Mouse (Mus musculus) liver, embryonic 12.5 days (tissue): Measurements from ENCODE around the gene Mreg. TPM values are rescaled to one million over a fixed set of nuclear protein-coding genes. Genes with fewer than 3 reads are reported as not detected.

ENCODE experiments used
- ATAC-seq: fragments of 200-750 bp; cut with Nextera tagmentation; 2 replicates; pipeline ENCODE4 v1.8.0; 2017; ENCODE audit warnings: moderate number of reproducible peaks, mild to moderate bottlenecking, moderate library complexity
- H3K27ac ChIP-seq: fragments of 300-500 bp; sonication (generic); 2 replicates; pipeline ENCODE4 v1.5.1; 2016; ENCODE audit warnings: mild to moderate bottlenecking
- H3K27me3 ChIP-seq: fragments of 300-500 bp; sonication (generic); replicated peaks from 2 replicates; pipeline ENCODE4 v1.6.1; 2016; ENCODE audit warnings: mild to moderate bottlenecking, moderate library complexity
- H3K36me3 ChIP-seq: fragments of 300-500 bp; sonication (generic); 2 replicates; pipeline ENCODE4 v1.6.1; 2016; ENCODE audit warnings: mild to moderate bottlenecking, moderate library complexity
- H3K4me1 ChIP-seq: fragments of 300-500 bp; sonication (generic); 2 replicates; pipeline ENCODE4 v1.6.1; 2016
- H3K4me2 ChIP-seq: fragments of 300-500 bp; sonication (generic); 2 replicates; pipeline ENCODE4 v1.6.1; 2016; ENCODE audit warnings: mild to moderate bottlenecking, moderate library complexity
- H3K4me3 ChIP-seq: fragments of 300-500 bp; sonication (generic); 2 replicates; pipeline ENCODE4 v1.5.1; 2016; ENCODE audit warnings: mild to moderate bottlenecking, moderate library complexity
- H3K9ac ChIP-seq: fragments of 300-500 bp; sonication (generic); 2 replicates; pipeline ENCODE4 v1.6.1; 2016; ENCODE audit warnings: mild to moderate bottlenecking, moderate library complexity
- H3K9me3 ChIP-seq: fragments of 300-500 bp; sonication (generic); replicated peaks from 2 replicates; pipeline ENCODE4 v1.6.1; 2016; ENCODE audit warnings: mild to moderate bottlenecking, moderate library complexity
- WGBS: fragments of 180-500 bp; shearing (Covaris S2); methylation state at CpG from one replicate; pipeline ENCODE4 v1.1.7; 2016; ENCODE audit not compliant: insufficient replicate concordance; 5-methylcytosine and 5-hydroxymethylcytosine counted together
- polyA plus RNA-seq: library from polyadenylated mRNA; unstranded; fragments of >200 nt; fragmentation: Nextera tagmentation; extraction: Ambion mirVana; gene quantifications from 2 replicates; pipeline ENCODE4 v1.2.1, GENCODE M21; 2016

Gene Mreg
- polyA plus RNA-seq, 1 experiment from 2014 or later = 5.8 TPM

- Histone ChIP-seq H3K4me3 (no peak overlapping the region), H3K4me2 (no peak overlapping the region), H3K4me1 (0 out of 2 replicates have a peak, but pooled peaks cover 8% of the 10 kb centered on the region), H3K36me3 (no peaks in the 10 kb centered on the region), H3K9ac (no peak overlapping the region), H3K9me3 (no peaks in the 10 kb centered on the region), H3K27ac (no peak overlapping the region), H3K27me3 (peaks cover 27% of the 10 kb centered on the region)
- WGBS = 73% methylated on average over 5 of the region's 5 CpGs
- ATAC-seq = no peak
Observed at GRCm38 (mm10) chr1:72208095-72208494, 4.0 kb downstream of the Mreg start.

DNA sequence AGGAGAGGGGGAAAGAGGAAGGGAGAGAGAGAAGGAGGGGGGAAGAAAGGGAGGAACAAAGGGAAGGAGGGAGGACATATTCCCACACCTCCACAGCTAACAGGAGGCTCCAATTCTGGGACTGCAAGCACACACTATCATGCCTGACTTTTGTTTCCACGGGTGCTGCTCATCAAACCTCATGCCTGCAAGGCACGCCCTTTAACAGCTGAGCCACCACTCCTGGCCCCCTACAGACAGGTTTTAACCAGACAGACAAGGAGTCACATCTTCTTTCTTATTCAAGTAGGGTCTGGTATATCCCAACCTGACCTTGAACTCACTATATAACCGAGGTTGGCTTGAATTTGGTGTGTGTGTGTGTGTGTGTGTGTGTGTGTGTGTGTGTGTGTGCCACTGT lies 7.0 kb downstream of the Mreg start:
- no peaks in the 10 kb centered on the region for H3K36me3 ChIP-seq
- H3K9ac ChIP-seq = no peak overlapping the region
- no peaks in the 10 kb centered on the region; the same call in 1 of the 2 replicates for H3K27me3 ChIP-seq
- H3K4me1 ChIP-seq = no peaks in the 10 kb centered on the region
- no peak overlapping the region for H3K27ac ChIP-seq
- WGBS = 52% methylated on average over 3 of the region's 3 CpGs
- H3K9me3 ChIP-seq = no peaks in the 10 kb centered on the region
- no peak for ATAC-seq
- H3K4me2 ChIP-seq = no peak overlapping the region
- no peak overlapping the region for H3K4me3 ChIP-seq

- no peak overlapping the region for H3K4me2 ChIP-seq
- H3K9ac ChIP-seq = no peak overlapping the region
- H3K27me3 ChIP-seq = no peaks in the 10 kb centered on the region
- H3K36me3 ChIP-seq = no peaks in the 10 kb centered on the region
- no peak for ATAC-seq
- H3K9me3 ChIP-seq = no peaks in the 10 kb centered on the region
- H3K4me3 ChIP-seq = no peak overlapping the region
- H3K4me1 ChIP-seq = no peaks in the 10 kb centered on the region
- H3K27ac ChIP-seq = no peak overlapping the region
- 73% methylated on average over 9 of the region's 9 CpGs for WGBS
Observed at GRCm38 (mm10) chr1:72203204-72203603, 8.9 kb downstream of the Mreg start.

DNA sequence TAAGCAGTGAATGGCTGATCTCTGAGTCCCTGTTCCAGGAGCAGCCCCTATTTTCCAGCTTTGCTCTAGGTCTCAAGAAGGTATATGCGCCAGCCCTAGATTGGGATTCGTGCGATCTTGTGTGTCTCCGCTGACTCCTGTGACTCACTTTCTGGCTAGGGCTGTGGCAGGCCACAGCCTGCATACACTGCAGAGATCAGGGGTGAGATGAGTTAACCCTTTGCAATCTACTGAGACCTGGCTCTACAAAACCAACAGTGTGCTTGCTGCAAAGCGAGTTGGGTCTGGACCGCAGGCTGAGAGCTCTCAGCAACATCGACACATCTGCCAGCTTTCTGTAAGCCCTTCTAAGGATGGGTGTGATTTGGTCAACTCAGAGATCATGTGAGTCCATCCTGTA lies 9.4 kb downstream of the Mreg start:
- Histone ChIP-seq H3K4me3 (no peak overlapping the region), H3K27ac (no peak overlapping the region), H3K4me2 (no peak overlapping the region), H3K27me3 (no peaks in the 10 kb centered on the region), H3K36me3 (no peaks in the 10 kb centered on the region), H3K9ac (no peak overlapping the region), H3K9me3 (no peaks in the 10 kb centered on the region), H3K4me1 (no peaks in the 10 kb centered on the region)
- WGBS = 81% methylated on average over 7 of the region's 7 CpGs
- no peak for ATAC-seq

DNA sequence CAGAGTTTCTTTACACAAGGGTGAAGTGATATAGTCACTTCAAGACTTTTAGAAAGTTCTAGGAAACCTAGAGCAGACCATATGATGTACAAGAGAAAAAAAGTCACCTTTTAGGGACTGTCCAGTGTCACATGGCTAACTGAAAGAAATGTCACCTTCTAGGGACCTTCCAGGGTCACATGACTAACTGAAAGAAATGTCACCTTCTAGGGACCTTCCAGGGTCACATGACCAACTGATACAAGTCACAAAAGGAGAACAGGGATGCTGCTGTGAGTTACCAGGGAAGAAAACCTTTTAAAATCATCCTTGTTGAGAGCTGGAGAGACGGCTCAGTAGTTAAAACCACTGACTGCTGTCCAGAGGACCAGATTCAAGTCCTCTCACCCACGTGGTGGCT lies 10.0 kb downstream of the Mreg start:
- Histone ChIP-seq H3K27me3 (no peaks in the 10 kb centered on the region), H3K9me3 (no peaks in the 10 kb centered on the region), H3K4me3 (no peak overlapping the region), H3K27ac (no peak overlapping the region), H3K4me1 (no peaks in the 10 kb centered on the region), H3K4me2 (no peak overlapping the region), H3K9ac (no peak overlapping the region), H3K36me3 (no peaks in the 10 kb centered on the region)
- WGBS = 53% methylated on average over 2 of the region's 2 CpGs
- no peak for ATAC-seq

DNA sequence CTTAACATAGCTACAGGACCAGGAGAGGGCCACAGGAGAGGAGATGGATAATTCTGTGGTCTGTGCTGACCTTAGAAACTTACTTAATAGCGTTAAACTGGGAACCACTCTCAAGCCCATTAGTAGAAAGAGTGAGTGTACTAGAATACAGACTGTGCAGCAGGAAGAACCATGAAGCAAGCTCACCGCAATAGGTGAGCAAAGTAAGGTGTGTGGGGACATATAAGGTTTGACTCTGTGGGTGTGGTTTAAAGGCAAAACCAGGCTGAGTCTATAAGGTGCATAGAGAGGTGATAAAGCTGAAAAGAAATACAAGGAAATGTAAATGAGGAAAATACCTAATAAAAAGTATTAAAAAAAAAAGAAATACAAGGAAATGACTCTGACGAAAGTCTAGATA lies 11.0 kb downstream of the Mreg start:
- H3K4me2 ChIP-seq = no peak overlapping the region
- H3K4me3 ChIP-seq = no peak overlapping the region
- H3K27ac ChIP-seq = no peak overlapping the region
- H3K4me1 ChIP-seq = no peaks in the 10 kb centered on the region
- no peak overlapping the region for H3K9ac ChIP-seq
- H3K36me3 ChIP-seq = no peaks in the 10 kb centered on the region
- H3K27me3 ChIP-seq = no peaks in the 10 kb centered on the region
- H3K9me3 ChIP-seq = no peaks in the 10 kb centered on the region
- 71% methylated on average over 3 of the region's 3 CpGs for WGBS
- ATAC-seq = no peak

- Histone ChIP-seq H3K9me3 (no peaks in the 10 kb centered on the region), H3K4me2 (no peak overlapping the region), H3K36me3 (no peaks in the 10 kb centered on the region), H3K27ac (no peak overlapping the region), H3K4me1 (no peaks in the 10 kb centered on the region), H3K27me3 (no peaks in the 10 kb centered on the region), H3K9ac (no peak overlapping the region), H3K4me3 (no peak overlapping the region)
- 59% methylated on average over 10 of the region's 10 CpGs for WGBS
- no peak for ATAC-seq
Observed at GRCm38 (mm10) chr1:72198142-72198806, 13.8 kb downstream of the Mreg start.

DNA sequence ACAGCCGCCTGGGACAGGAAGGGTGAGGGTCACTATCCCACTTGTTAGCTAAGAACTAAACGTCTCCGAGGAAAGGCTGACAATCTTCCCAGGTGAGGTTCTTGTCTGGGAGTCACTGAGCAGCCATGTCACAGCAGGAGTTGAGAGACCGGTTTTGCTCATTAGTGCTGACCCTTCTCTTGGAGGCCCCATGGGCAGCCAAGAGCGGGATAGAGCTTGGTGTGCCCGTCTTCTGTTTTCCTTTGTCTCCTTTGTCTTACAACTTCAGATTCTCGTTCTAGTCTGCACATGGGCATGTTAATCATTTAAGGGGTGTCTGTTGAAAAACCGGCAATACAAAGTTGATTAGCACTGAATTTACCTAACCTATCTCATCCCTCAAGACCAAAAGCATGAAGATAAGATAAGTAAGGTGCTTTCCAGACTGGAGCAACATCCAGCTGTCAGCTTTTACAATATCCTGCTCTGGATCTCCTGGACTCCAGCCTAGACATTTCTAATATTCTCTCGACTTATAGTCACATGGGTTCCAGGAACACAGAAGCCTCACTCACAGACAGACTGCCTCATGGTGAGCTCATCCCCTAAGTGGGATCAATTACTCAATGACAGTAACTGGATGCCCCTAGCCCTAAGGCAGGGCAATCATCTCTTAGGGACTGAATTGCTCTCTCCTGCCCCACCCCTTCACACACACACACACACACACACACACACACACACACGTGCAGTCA lies 15.3 kb downstream of the Mreg start:
- ATAC-seq = no peak
- Histone ChIP-seq H3K27ac (no peak overlapping the region), H3K4me2 (no peak overlapping the region), H3K27me3 (no peaks in the 10 kb centered on the region), H3K36me3 (no peaks in the 10 kb centered on the region), H3K9me3 (no peaks in the 10 kb centered on the region), H3K4me1 (no peaks in the 10 kb centered on the region), H3K9ac (no peak overlapping the region), H3K4me3 (no peak overlapping the region)
- 53% methylated on average over 10 of the region's 10 CpGs for WGBS

- no peak overlapping the region for H3K4me3 ChIP-seq
- no peak overlapping the region for H3K27ac ChIP-seq
- no peak for ATAC-seq
- H3K9me3 ChIP-seq = no peaks in the 10 kb centered on the region
- H3K9ac ChIP-seq = no peak overlapping the region
- WGBS = 76% methylated on average over 5 of the region's 5 CpGs
- no peak overlapping the region for H3K4me2 ChIP-seq
- H3K4me1 ChIP-seq = no peaks in the 10 kb centered on the region
- H3K27me3 ChIP-seq = no peaks in the 10 kb centered on the region
- H3K36me3 ChIP-seq = no peaks in the 10 kb centered on the region
Observed at GRCm38 (mm10) chr1:72196123-72196522, 16.0 kb downstream of the Mreg start.

- 72% methylated on average over 8 of the region's 8 CpGs for WGBS
- Histone ChIP-seq H3K4me1 (no peaks in the 10 kb centered on the region), H3K4me3 (no peak overlapping the region), H3K27ac (no peak overlapping the region), H3K36me3 (no peaks in the 10 kb centered on the region), H3K27me3 (no peaks in the 10 kb centered on the region), H3K4me2 (no peak overlapping the region), H3K9me3 (no peaks in the 10 kb centered on the region), H3K9ac (no peak overlapping the region)
- ATAC-seq = no peak
Observed at GRCm38 (mm10) chr1:72191449-72191848, 20.7 kb downstream of the Mreg start.

GRCm38 (mm10) chr1:72188142-72188738 lies 23.9 kb downstream of the Mreg start:
- Histone ChIP-seq H3K36me3 (no peaks in the 10 kb centered on the region), H3K4me2 (no peak overlapping the region), H3K9me3 (no peaks in the 10 kb centered on the region), H3K4me3 (no peak overlapping the region), H3K9ac (no peak overlapping the region), H3K27ac (no peak overlapping the region), H3K4me1 (no peaks in the 10 kb centered on the region), H3K27me3 (no peaks in the 10 kb centered on the region)
- ATAC-seq = no peak
- 72% methylated on average over 16 of the region's 16 CpGs for WGBS

- no peak for ATAC-seq
Observed at GRCm38 (mm10) chr1:72187486-72187885, 24.6 kb downstream of the Mreg start.

More at GRCm38 (mm10) chr1:72187486-72187885, 24.6 kb downstream of the Mreg start:
- Histone ChIP-seq H3K27me3 (no peaks in the 10 kb centered on the region), H3K4me1 (no peaks in the 10 kb centered on the region), H3K4me2 (no peak overlapping the region), H3K4me3 (no peak overlapping the region), H3K27ac (no peak overlapping the region), H3K36me3 (no peaks in the 10 kb centered on the region), H3K9ac (no peak overlapping the region), H3K9me3 (no peaks in the 10 kb centered on the region)
- WGBS = 60% methylated on average over 10 of the region's 10 CpGs
